Mouse (Mus musculus) E14TG2a.4 (cell line): Measurements from ENCODE around the gene Cse1l.

ENCODE experiments used
- H3K27me3 ChIP-seq: 2 replicates; pipeline ENCODE4 v1.6.1; 2014; ENCODE audit warnings: low read length, control low read depth; ENCODE audit not compliant: insufficient read depth
- H3K36me3 ChIP-seq: 2 replicates; pipeline ENCODE4 v1.6.1; 2014; ENCODE audit warnings: low read length, control low read depth; ENCODE audit not compliant: insufficient read depth
- H3K4me1 ChIP-seq: replicated peaks from 2 replicates; pipeline ENCODE4 v1.6.1; 2014; ENCODE audit warnings: low read depth, low read length, control low read depth
- H3K4me3 ChIP-seq: replicated peaks from 2 replicates; pipeline ENCODE4 v1.5.1; 2014; ENCODE audit warnings: mild to moderate bottlenecking, low read length
- H3K9me3 ChIP-seq: 2 replicates; pipeline ENCODE4 v1.6.1; 2014; ENCODE audit warnings: low read length, control low read depth
- CTCF ChIP-seq: conservative IDR thresholded peaks from 2 replicates; pipeline ENCODE4 v1.5.1; 2014; ENCODE audit warnings: low read length
- NANOG ChIP-seq: IDR thresholded peaks from 2 replicates; pipeline ENCODE4 v1.6.1; 2014; ENCODE audit warnings: borderline replicate concordance, low read length, mixed read lengths
- POU5F1 ChIP-seq: IDR thresholded peaks from 2 replicates; pipeline ENCODE4 v1.6.1; 2014; ENCODE audit warnings: low read length, borderline replicate concordance

The Cse1l gene

GRCm38 (mm10) chr2:166963257-166963656 lies 57.4 kb downstream of the Cse1l start:
- H3K4me1 ChIP-seq = peaks cover 12% of the 10 kb centered on the region
- peaks cover 27% of the 10 kb centered on the region for H3K36me3 ChIP-seq
- H3K4me3 ChIP-seq = no peak overlapping the region
- no peak for TF ChIP-seq NANOG
- no peak for TF ChIP-seq CTCF
- no peak for TF ChIP-seq POU5F1
- H3K27me3 ChIP-seq = no peaks in the 10 kb centered on the region
- H3K9me3 ChIP-seq = no peaks in the 10 kb centered on the region

DNA sequence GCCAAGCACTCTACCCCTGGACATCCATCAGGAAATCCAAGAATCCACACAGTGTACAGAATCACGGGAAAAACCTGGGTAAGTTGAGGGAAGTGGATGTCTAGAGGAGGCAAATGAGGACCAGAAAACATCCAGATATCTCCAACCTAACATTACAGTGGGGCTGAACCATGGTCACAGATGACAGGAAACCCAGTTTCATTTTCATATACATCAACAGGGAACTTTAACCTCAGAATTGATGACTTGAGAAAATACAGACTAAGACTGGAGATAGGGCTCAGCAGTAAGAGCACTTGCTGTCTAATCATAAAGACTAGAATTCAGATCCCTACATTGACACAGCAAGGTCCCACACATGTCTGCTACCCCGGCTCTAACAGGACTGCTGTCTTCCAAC lies 58.9 kb downstream of the Cse1l start:
- no peaks in the 10 kb centered on the region for H3K27me3 ChIP-seq
- no peak overlapping the region for H3K4me3 ChIP-seq
- H3K4me1 ChIP-seq = peaks cover 21% of the 10 kb centered on the region
- H3K36me3 ChIP-seq = peaks cover 16% of the 10 kb centered on the region
- no peaks in the 10 kb centered on the region for H3K9me3 ChIP-seq
- TF ChIP-seq NANOG = no peak
- TF ChIP-seq CTCF = no peak
- TF ChIP-seq POU5F1 = no peak

- Histone ChIP-seq H3K36me3 (no peaks in the 10 kb centered on the region), H3K9me3 (no peaks in the 10 kb centered on the region), H3K4me3 (no peak overlapping the region), H3K27me3 (no peaks in the 10 kb centered on the region), H3K4me1 (peaks cover 55% of the 10 kb centered on the region)
- TF ChIP-seq POU5F1 (no peak), NANOG (no peak), CTCF (no peak)
Measured at GRCm38 (mm10) chr2:166973153-166973552, 67.3 kb downstream of the Cse1l start.

DNA sequence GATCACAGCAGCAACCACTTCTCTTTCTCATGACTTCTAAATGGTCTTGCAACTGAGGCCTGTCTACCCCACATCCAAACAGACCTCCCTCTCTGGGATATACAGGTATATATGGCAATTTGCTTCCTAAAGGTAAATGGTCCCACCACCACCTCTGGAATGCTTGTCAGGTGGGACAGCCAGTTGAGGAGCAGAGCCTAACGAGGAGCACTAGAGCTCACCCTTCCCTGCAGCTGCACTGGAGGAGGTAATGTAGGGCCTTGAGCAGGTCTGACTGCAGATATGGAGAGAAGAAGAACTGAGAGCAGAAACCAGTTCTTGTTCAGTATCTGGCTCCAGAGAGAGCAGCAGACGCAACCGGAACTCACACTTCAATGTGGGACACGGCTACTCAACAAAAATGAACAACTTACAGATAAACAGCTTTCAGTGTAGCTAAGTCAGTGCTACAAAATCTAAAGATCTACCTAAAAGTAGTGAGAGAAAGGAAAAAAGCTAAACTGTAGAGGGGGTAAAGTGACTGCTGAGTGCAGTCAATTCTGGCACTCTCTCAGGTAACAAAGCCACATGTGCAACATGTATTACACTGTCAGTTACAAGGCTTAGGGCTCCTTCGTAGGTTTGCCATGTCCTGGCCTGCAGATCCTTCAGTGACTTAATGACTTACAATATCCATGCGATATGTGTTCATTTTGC lies 68.5 kb downstream of the Cse1l start:
- Histone ChIP-seq H3K4me3 (no peak overlapping the region), H3K27me3 (no peaks in the 10 kb centered on the region), H3K4me1 (peaks cover 48% of the 10 kb centered on the region), H3K36me3 (no peaks in the 10 kb centered on the region), H3K9me3 (no peaks in the 10 kb centered on the region)
- TF ChIP-seq NANOG (no peak), POU5F1 (no peak)

DNA sequence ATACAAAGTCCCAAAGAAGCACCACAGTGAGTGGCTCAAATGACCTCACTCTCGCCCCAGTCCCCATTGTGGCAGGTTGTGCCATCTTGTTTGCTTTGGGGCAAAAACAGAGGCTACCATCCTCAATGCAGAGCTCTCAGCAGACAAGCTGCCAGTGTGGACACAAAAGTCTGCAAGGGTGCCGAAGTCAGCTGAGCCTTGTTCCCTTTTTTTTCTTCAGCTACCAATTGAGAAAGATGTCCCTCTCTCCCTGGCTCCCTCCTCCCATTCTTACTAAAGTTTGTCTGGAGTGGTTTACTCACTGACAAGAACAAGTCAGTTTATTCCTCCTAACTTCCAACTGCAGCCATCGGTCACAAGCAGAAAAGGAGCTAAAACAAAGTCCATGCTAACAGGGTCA lies 70.5 kb downstream of the Cse1l start:
- no peak for TF ChIP-seq CTCF
- TF ChIP-seq NANOG = no peak
- TF ChIP-seq POU5F1 = no peak
- Histone ChIP-seq H3K27me3 (no peaks in the 10 kb centered on the region), H3K4me1 (peaks cover 38% of the 10 kb centered on the region), H3K9me3 (no peaks in the 10 kb centered on the region), H3K4me3 (no peak overlapping the region), H3K36me3 (no peaks in the 10 kb centered on the region)

DNA sequence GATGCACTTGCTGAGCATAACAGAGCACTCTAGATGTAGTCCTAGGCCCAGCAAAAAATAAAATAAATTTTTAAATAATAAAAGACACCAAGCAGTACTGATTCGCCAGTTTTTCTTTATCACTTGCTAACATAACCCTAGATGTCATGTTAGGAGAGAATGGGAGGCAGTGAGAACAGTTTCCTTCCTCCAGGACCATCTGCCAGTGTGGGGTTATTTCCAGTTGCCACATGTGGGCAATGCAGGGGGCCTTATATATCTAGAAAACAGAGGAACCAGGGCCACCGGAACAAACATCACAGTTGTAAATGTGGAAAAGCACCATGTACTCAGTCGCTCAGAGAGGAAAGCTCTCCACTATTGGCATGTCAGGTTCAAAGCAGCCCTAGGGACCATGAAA lies 71.7 kb downstream of the Cse1l start:
- Histone ChIP-seq H3K4me3 (no peak overlapping the region), H3K36me3 (no peaks in the 10 kb centered on the region), H3K9me3 (no peaks in the 10 kb centered on the region), H3K4me1 (peaks cover 27% of the 10 kb centered on the region), H3K27me3 (no peaks in the 10 kb centered on the region)
- TF ChIP-seq CTCF (no peak), POU5F1 (no peak), NANOG (no peak)

- Histone ChIP-seq H3K27me3 (no peaks in the 10 kb centered on the region), H3K36me3 (no peaks in the 10 kb centered on the region), H3K4me3 (no peak overlapping the region), H3K4me1 (peaks cover 18% of the 10 kb centered on the region), H3K9me3 (no peaks in the 10 kb centered on the region)
- TF ChIP-seq POU5F1 = no peak
- no peak for TF ChIP-seq NANOG
- TF ChIP-seq CTCF = no peak
Measured at GRCm38 (mm10) chr2:166980161-166980560, 74.3 kb downstream of the Cse1l start.

DNA sequence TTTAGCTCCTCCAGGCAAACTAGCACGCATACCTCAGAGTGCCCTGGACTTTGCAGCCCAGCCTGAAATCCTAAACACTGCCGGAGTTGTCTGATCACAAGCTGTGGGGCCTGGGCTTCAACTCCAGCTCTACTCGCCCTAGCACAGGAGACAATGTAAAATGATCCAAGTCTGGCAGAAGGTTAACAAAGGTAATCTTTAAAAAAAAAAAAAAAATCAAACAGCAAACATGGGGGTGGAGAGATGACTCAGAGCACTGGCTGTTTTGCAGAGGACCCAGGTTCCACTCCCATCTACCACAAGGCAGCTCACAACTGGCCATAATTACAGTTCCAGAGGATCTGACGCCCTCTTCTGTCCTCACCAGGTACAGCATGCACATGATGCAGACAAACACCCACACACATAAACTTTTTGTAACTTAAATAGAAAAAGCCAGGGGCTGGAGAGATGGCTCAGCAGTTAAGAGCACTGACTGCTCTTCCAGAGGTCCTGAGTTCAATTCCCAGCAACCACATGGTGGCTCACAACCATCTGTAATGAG lies 77.6 kb downstream of the Cse1l start:
- H3K4me1 ChIP-seq = peaks cover 10% of the 10 kb centered on the region
- H3K9me3 ChIP-seq = no peaks in the 10 kb centered on the region
- no peak overlapping the region for H3K4me3 ChIP-seq
- no peak for TF ChIP-seq NANOG
- TF ChIP-seq CTCF = peak; percentile 46
- no peaks in the 10 kb centered on the region for H3K27me3 ChIP-seq
- no peaks in the 10 kb centered on the region for H3K36me3 ChIP-seq

GRCm38 (mm10) chr2:166990861-166991260 lies 85.0 kb downstream of the Cse1l start:
- TF ChIP-seq NANOG = no peak
- TF ChIP-seq POU5F1 = no peak
- 0 out of 2 replicates have a peak, but pooled peaks have one; percentile 8 for TF ChIP-seq CTCF

More at GRCm38 (mm10) chr2:166990861-166991260, 85.0 kb downstream of the Cse1l start:
- Histone ChIP-seq H3K4me3 (no peak overlapping the region), H3K27me3 (peaks cover 5% of the 10 kb centered on the region; the same call in 1 of the 2 replicates), H3K4me1 (peaks cover 17% of the 10 kb centered on the region), H3K36me3 (no peaks in the 10 kb centered on the region), H3K9me3 (no peaks in the 10 kb centered on the region)
